Mouse (Mus musculus) embryo, embryonic 11 days (tissue): ENCODE data around the gene Serpina5.

ENCODE experiments used
- DNase-seq: peaks from one replicate; pipeline ENCODE4 v3.0.0-alpha.2; 2015

Serpina5 gene

GRCm38 (mm10) chr12:104131041-104131440 is 30.1 kb downstream of the Serpina5 start:
- DNase-seq = no peak

GRCm38 (mm10) chr12:104138216-104138615 is 37.3 kb downstream of the Serpina5 start:
- DNase-seq = no peak

- no peak for DNase-seq
These were observed 39.7 kb downstream of the Serpina5 start for GRCm38 (mm10) chr12:104140543-104141103.

- DNase-seq = no peak
These were observed 40.6 kb downstream of the Serpina5 start for GRCm38 (mm10) chr12:104141506-104141905.

GRCm38 (mm10) chr12:104142427-104142826 is 41.5 kb downstream of the Serpina5 start:
- no peak for DNase-seq

GRCm38 (mm10) chr12:104143286-104143685 is 42.4 kb downstream of the Serpina5 start:
- DNase-seq = no peak

- no peak for DNase-seq
These were observed 44.7 kb downstream of the Serpina5 start for GRCm38 (mm10) chr12:104145571-104145970.

- DNase-seq = no peak
These were observed 51.1 kb downstream of the Serpina5 start for GRCm38 (mm10) chr12:104151989-104152388.

- DNase-seq = no peak
These were observed 52.2 kb downstream of the Serpina5 start for GRCm38 (mm10) chr12:104153041-104153645.

- no peak for DNase-seq
These were observed 52.7 kb downstream of the Serpina5 start, which contains the start of gene Serpina3c for GRCm38 (mm10) chr12:104153656-104154055. TSS of gene Serpina3c (minus strand) at chr12:104153870.
